Mouse (Mus musculus) heart, embryonic 14.5 days (tissue): Measurements from ENCODE around the gene Vmn1r44. TPM values are rescaled to one million over a fixed set of nuclear protein-coding genes. Genes with fewer than 3 reads are reported as not detected.
"Not testable (repeated sequence)": the region's sequence is repeated elsewhere in the genome, so short reads cannot be mapped to it uniquely, and the experiment has no call there.

ENCODE experiments used
- ATAC-seq: fragments of 200-750 bp; cut with Nextera tagmentation; 2 replicates; pipeline ENCODE4 v1.8.0; 2017; ENCODE audit warnings: low read depth, moderate TSS enrichment; ENCODE audit not compliant: insufficient number of reproducible peaks, insufficient read depth, low FRiP score
- H3K27ac ChIP-seq, 2 experiments: fragments of 200-500 bp in 1 of 2; fragments of 300-500 bp in 1 of 2; sonication (generic) in 1 of 2; replicated peaks in 1 of 2; 2 replicates each; pipeline ENCODE4 v1.5.1; 2012 to 2014; ENCODE audit warnings: low read depth in 2 of 2, low read length in 2 of 2, control low read depth in 1 of 2, mild to moderate bottlenecking in 1 of 2, mixed read lengths in 1 of 2; ENCODE audit not compliant: control insufficient read depth in 1 of 2, insufficient read depth in 1 of 2
- H3K27me3 ChIP-seq: fragments of 300-500 bp; sonication (generic); 2 replicates; pipeline ENCODE4 v1.6.1; 2014; ENCODE audit warnings: mild to moderate bottlenecking, low read length, control low read depth; ENCODE audit not compliant: control insufficient read depth, insufficient read depth
- H3K36me3 ChIP-seq: fragments of 300-500 bp; sonication (generic); 2 replicates; pipeline ENCODE4 v1.6.1; 2014; ENCODE audit warnings: mild to moderate bottlenecking, control low read depth, low read length, mixed read lengths; ENCODE audit not compliant: control insufficient read depth, insufficient read depth
- H3K4me1 ChIP-seq, 2 experiments: fragments of 200-500 bp in 1 of 2; fragments of 300-500 bp in 1 of 2; sonication (generic) in 1 of 2; 2 replicates each; pipeline ENCODE4 v1.6.1; 2012 to 2014; ENCODE audit warnings: low read length in 2 of 2, control low read depth in 1 of 2, mixed read lengths in 1 of 2; ENCODE audit not compliant: control insufficient read depth in 2 of 2, insufficient read depth in 2 of 2
- H3K4me2 ChIP-seq: fragments of 300-500 bp; sonication (generic); 2 replicates; pipeline ENCODE4 v1.6.1; 2014; ENCODE audit warnings: mild to moderate bottlenecking, low read length
- H3K4me3 ChIP-seq, 2 experiments: fragments of 200-500 bp in 1 of 2; fragments of 300-500 bp in 1 of 2; sonication (generic) in 1 of 2; 2 replicates each; pipeline ENCODE4 v1.5.1; 2012 to 2014; ENCODE audit warnings: low read length in 2 of 2, mild to moderate bottlenecking in 2 of 2, control low read depth in 1 of 2, low read depth in 1 of 2, moderate library complexity in 1 of 2; ENCODE audit not compliant: control insufficient read depth in 1 of 2, insufficient read depth in 1 of 2
- H3K9ac ChIP-seq: fragments of 300-500 bp; sonication (generic); 2 replicates; pipeline ENCODE4 v1.6.1; 2014; ENCODE audit warnings: mild to moderate bottlenecking, low read length
- H3K9me3 ChIP-seq: fragments of 300-500 bp; sonication (generic); 2 replicates; pipeline ENCODE4 v1.6.1; 2016; ENCODE audit warnings: low read length, control low read depth; ENCODE audit not compliant: control insufficient read depth
- WGBS: fragments of 180-500 bp; shearing (Covaris S2); extraction: QIAGEN DNeasy Blood & Tissue Kit; methylation state at CpG from one replicate; pipeline ENCODE4 v1.1.7; 2014; 5-methylcytosine and 5-hydroxymethylcytosine counted together
- polyA plus RNA-seq: library from polyadenylated mRNA; unstranded; fragments of >200 nt; fragmentation: Nextera tagmentation; extraction: Ambion mirVana; gene quantifications from 2 replicates; pipeline ENCODE4 v1.2.1, GENCODE M21; 2014

The Vmn1r44 gene
- polyA plus RNA-seq, 1 experiment from 2014 or later: not detected

DNA sequence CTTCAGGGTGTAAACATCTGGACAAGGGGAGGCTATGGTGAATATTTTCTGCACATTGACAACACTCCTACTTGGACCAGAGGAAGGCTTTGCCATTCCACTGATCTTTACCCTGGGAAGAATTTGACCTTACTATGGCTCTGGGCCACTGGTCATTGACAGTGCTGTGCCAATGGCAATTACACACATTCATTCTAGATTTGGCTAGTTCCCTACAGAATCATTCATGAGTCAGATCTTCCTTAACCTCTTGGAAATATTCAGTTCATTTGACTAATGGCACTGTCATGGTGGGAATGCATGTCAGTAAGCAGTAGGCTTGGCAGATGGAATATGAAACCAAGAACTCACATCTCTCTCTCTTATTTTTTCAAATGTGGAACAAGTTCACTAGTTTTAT is 2.6 kb upstream of the Vmn1r44 start:
- H3K27me3 ChIP-seq: no peaks in the 10 kb centered on the region
- ATAC-seq: no peak
- H3K4me3 ChIP-seq: no peak overlapping the region
- no peaks in the 10 kb centered on the region for H3K36me3 ChIP-seq
- H3K4me2 ChIP-seq: no peak overlapping the region
- H3K9me3 ChIP-seq: no peaks in the 10 kb centered on the region
- no peak overlapping the region for H3K9ac ChIP-seq
- no peak overlapping the region for H3K27ac ChIP-seq
- no peaks in the 10 kb centered on the region for H3K4me1 ChIP-seq

DNA sequence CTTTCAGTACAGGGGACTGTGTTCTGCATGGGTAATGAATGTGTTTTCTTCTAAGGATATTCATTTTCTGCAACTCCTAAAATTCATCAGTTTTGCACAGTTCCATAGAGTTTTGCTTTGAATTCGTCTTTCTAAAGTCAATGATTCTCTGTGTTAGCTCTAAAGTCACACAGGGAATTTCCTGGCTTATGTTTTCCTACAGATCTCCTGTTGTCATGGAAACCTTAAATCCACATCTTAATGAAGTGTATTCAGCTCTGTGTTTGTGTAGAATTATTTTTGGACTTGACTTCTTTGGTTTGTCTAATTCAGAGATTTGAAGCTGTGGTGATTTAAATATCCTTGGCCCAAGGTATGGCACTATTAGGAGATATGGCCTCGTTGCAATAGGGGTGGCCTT is 352 bp downstream of the Vmn1r44 start:
- H3K9ac ChIP-seq: no peak overlapping the region
- no peaks in the 10 kb centered on the region for H3K9me3 ChIP-seq
- no peak for ATAC-seq
- WGBS: 40% methylated on average over 2 of the region's 2 CpGs
- H3K4me1 ChIP-seq: no peaks in the 10 kb centered on the region
- H3K36me3 ChIP-seq: no peaks in the 10 kb centered on the region
- no peak overlapping the region for H3K4me3 ChIP-seq
- H3K27me3 ChIP-seq: no peaks in the 10 kb centered on the region
- H3K27ac ChIP-seq: no peak overlapping the region
- no peak overlapping the region for H3K4me2 ChIP-seq

DNA sequence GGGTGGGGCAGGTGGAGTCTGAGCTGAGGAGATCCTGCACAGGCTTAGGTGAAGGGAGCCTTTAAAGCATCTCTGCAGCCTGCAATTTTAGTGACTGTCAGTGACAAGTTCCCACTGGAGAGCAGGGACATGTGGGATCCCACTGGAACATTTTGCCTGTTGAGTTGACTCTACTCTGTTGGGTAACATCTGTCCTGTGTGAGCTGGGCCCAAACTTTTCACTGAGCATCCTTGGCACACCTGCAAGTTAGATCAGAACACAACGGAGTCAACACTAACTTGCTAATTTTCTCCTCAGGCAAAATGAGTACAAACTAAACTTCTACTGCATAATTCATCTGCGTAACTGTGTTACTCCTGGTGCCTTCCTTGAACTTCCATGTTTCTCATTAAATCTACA is 57.0 kb downstream of the Vmn1r44 start, which contains the start of gene Vmn1r45:
Vmn1r45 (minus strand) TSS at position 101 of the 400 bp plus-strand sequence.
- H3K4me2 ChIP-seq, ATAC-seq, H3K27me3 ChIP-seq, H3K9me3 ChIP-seq, H3K4me1 ChIP-seq, H3K27ac ChIP-seq, H3K36me3 ChIP-seq, H3K4me3 ChIP-seq, H3K9ac ChIP-seq: not testable (repeated sequence)
- WGBS: 89% methylated on average over 2 of the region's 2 CpGs

DNA sequence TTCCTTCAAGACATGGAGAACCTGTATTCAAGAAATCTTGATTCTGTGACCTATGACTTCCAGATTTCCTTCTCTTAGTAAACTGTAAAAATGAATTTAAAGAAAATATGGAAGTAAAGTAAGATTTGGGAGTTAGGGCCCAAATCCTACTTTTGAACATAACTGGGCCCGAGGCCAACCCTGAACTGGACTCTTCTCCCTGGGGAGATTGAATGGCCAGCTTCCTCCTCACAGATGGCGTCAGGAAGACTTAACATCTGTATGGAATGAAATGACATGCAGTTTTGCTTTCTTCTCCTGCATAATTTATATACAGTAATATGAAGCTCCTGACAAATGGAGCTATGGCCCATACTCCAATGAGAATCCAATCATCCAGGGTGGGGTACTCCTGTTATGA is 57.5 kb downstream of the Vmn1r44 start:
- ATAC-seq: no peak

More for the DNA sequence above, 57.5 kb downstream of the Vmn1r44 start:
- Histone ChIP-seq H3K4me3 (no peak overlapping the region), H3K36me3 (no peaks in the 10 kb centered on the region), H3K4me2 (no peak overlapping the region), H3K9ac (no peak overlapping the region), H3K27ac (no peak overlapping the region), H3K4me1 (no peaks in the 10 kb centered on the region), H3K27me3 (no peaks in the 10 kb centered on the region), H3K9me3 (no peaks in the 10 kb centered on the region)
- 76% methylated on average over 2 of the region's 2 CpGs for WGBS

Other genes starting within 250 kb of the Vmn1r44 start
- 14.3 and 15.4 TPM in 2 replicates for gene Txnrd3, start 239.7 kb upstream of the Vmn1r44 start, polyA plus RNA-seq
- not detected in 2 replicates for gene Vmn1r40, start 176.1 kb upstream of the Vmn1r44 start, polyA plus RNA-seq
- gene Vmn1r41, start 142.9 kb upstream of the Vmn1r44 start, polyA plus RNA-seq: not detected in 2 replicates
- gene Vmn1r42, start 7.2 kb upstream of the Vmn1r44 start, polyA plus RNA-seq: not detected in 2 replicates
- not detected in 2 replicates for gene Vmn1r43, start 7.2 kb upstream of the Vmn1r44 start, polyA plus RNA-seq
- not detected in 2 replicates for gene Vmn1r45, start 56.9 kb downstream of the Vmn1r44 start, polyA plus RNA-seq
- gene Vmn1r46, start 85.7 kb downstream of the Vmn1r44 start, polyA plus RNA-seq: not detected in 2 replicates
- not detected in 2 replicates for gene Vmn1r47, start 132.5 kb downstream of the Vmn1r44 start, polyA plus RNA-seq
- gene Vmn1r48, start 153.2 kb downstream of the Vmn1r44 start, polyA plus RNA-seq: not detected in 2 replicates
- gene Vmn1r49, start 194.8 kb downstream of the Vmn1r44 start, polyA plus RNA-seq: not detected in 2 replicates
- not detected in 2 replicates for gene Vmn1r50, start 217.8 kb downstream of the Vmn1r44 start, polyA plus RNA-seq
- gene Vmn1r51, start 238.9 kb downstream of the Vmn1r44 start, polyA plus RNA-seq: not detected in 2 replicates